Mouse (Mus musculus): ENCODE measurements at regions not wholly inside any gene's neighbourhood (a gene's known extent, or its start where the extent isn't known, plus 50 kb on each side); places are given as distances from the start of the nearest gene placed in this dataset.

GRCm38 (mm10) chr4:88959621-88960020 lies 79.6 kb upstream of the Ifne start:
- TF ChIP-seq EP300 (IDR thresholded peaks at IDR 0.05; ENCODE audit: low read depth), result no peak
- no peak for TF ChIP-seq CTCF (IDR thresholded peaks at IDR 0.05; ENCODE audit: low read depth)
